Mouse (Mus musculus): ENCODE data around the gene Gphn.

GRCm38 (mm10) chr12:78640086-78640485 lies 413.9 kb downstream of the Gphn start:
- no peak for TF ChIP-seq CTCF (IDR thresholded peaks at IDR 0.05; ENCODE audit: control insufficient read depth, insufficient read depth, insufficient replicate concordance, low read depth, low read length)
- no peak for TF ChIP-seq POLR2A (IDR thresholded peaks at IDR 0.05; ENCODE audit: control insufficient read depth, low read depth, low read length)
